Mouse (Mus musculus) hindbrain, embryonic 15.5 days (tissue): Measurements from ENCODE around the gene Fuca1. TPM values are rescaled to one million over a fixed set of nuclear protein-coding genes. Genes with fewer than 3 reads are reported as not detected.

Source experiments
- ATAC-seq: fragments of 200-750 bp; cut with Nextera tagmentation; 2 replicates; pipeline ENCODE4 v1.8.0; 2017; ENCODE audit warnings: low read depth, moderate number of reproducible peaks, moderate TSS enrichment; ENCODE audit not compliant: low FRiP score
- H3K27ac ChIP-seq: fragments of 300-500 bp; sonication (generic); replicated peaks from 2 replicates; pipeline ENCODE4 v1.5.1; 2015; ENCODE audit warnings: mild to moderate bottlenecking, inconsistent platforms
- H3K27me3 ChIP-seq: fragments of 300-500 bp; sonication (generic); 2 replicates; pipeline ENCODE4 v1.6.1; 2015; ENCODE audit warnings: control low read depth, inconsistent platforms
- H3K36me3 ChIP-seq: fragments of 300-500 bp; sonication (generic); 2 replicates; pipeline ENCODE4 v1.6.1; 2015; ENCODE audit warnings: control low read depth, inconsistent platforms
- H3K4me1 ChIP-seq: fragments of 300-500 bp; sonication (generic); replicated peaks from 2 replicates; pipeline ENCODE4 v1.6.1; 2015; ENCODE audit warnings: control low read depth, inconsistent platforms
- H3K4me2 ChIP-seq: fragments of 300-500 bp; sonication (generic); 2 replicates; pipeline ENCODE4 v1.6.1; 2015; ENCODE audit warnings: moderate library complexity, mild to moderate bottlenecking, inconsistent platforms
- H3K4me3 ChIP-seq: fragments of 300-500 bp; sonication (generic); 2 replicates; pipeline ENCODE4 v1.5.1; 2015; ENCODE audit warnings: mild to moderate bottlenecking, inconsistent platforms
- H3K9ac ChIP-seq: fragments of 300-500 bp; sonication (generic); 2 replicates; pipeline ENCODE4 v1.6.1; 2015; ENCODE audit warnings: inconsistent platforms
- H3K9me3 ChIP-seq: fragments of 300-500 bp; sonication (generic); 2 replicates; pipeline ENCODE4 v1.6.1; 2016; ENCODE audit warnings: control low read depth, inconsistent platforms
- WGBS: fragments of 180-500 bp; shearing (Covaris S2); methylation state at CpG from one replicate; pipeline ENCODE4 v1.1.7; 2015; 5-methylcytosine and 5-hydroxymethylcytosine counted together
- polyA plus RNA-seq: library from polyadenylated mRNA; unstranded; fragments of >200 nt; fragmentation: Nextera tagmentation; extraction: Ambion mirVana; gene quantifications from 2 replicates; pipeline ENCODE4 v1.2.1, GENCODE M21; 2015

The Fuca1 gene
- polyA plus RNA-seq, 1 experiment from 2014 or later: 72.8 TPM

GRCm38 (mm10) chr4:135892884-135893283 lies 27.7 kb upstream of the Fuca1 start:
- Histone ChIP-seq H3K4me3 (no peak overlapping the region), H3K36me3 (no peaks in the 10 kb centered on the region), H3K4me1 (no peaks in the 10 kb centered on the region), H3K4me2 (no peak overlapping the region), H3K9ac (no peak overlapping the region), H3K27ac (no peak overlapping the region), H3K9me3 (no peaks in the 10 kb centered on the region), H3K27me3 (no peaks in the 10 kb centered on the region)
- 63% methylated on average over 4 of the region's 4 CpGs for WGBS
- no peak for ATAC-seq

- no peaks in the 10 kb centered on the region for H3K4me1 ChIP-seq
- no peak within 1 kb of the TSS for H3K4me2 ChIP-seq
- WGBS: 54% methylated on average over 8 of the region's 8 CpGs
- no peak within 1 kb of the TSS for H3K4me3 ChIP-seq
- H3K36me3 ChIP-seq: no peaks in the 10 kb centered on the region
- H3K27me3 ChIP-seq: no peaks in the 10 kb centered on the region
- no peaks in the 10 kb centered on the region for H3K9me3 ChIP-seq
- no peak within 1 kb of the TSS for H3K9ac ChIP-seq
- no peak for ATAC-seq
- no peak within 1 kb of the TSS for H3K27ac ChIP-seq
Observed at GRCm38 (mm10) chr4:135895071-135895571, 25.4 kb upstream of the Fuca1 start, which contains the start of gene Cnr2. TSS of gene Cnr2 (plus strand) at chr4:135895394.

DNA sequence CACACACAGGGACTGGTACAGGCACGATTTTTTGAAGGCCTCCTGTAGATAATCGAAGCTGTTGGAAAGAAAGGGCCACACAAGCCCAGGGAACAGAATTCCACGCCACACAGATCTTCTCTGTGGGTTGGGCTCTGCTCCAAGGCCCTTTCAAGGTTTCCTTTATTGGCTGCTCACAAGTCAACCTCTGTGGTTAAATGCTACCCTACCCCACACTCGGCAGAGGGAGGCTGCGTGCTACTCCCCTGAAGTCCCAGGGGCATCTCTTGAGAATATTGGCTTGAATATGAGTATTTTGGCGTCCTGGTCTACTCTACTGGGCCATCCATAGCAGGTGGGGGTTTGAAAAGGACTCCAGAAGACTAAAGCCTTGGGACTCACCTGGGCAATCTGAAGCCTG lies 24.4 kb upstream of the Fuca1 start:
- no peak for ATAC-seq
- no peaks in the 10 kb centered on the region for H3K4me1 ChIP-seq
- H3K4me2 ChIP-seq: no peak overlapping the region
- H3K9me3 ChIP-seq: no peaks in the 10 kb centered on the region
- WGBS: 77% methylated on average over 6 of the region's 6 CpGs
- no peaks in the 10 kb centered on the region for H3K36me3 ChIP-seq
- no peak overlapping the region for H3K27ac ChIP-seq
- H3K9ac ChIP-seq: no peak overlapping the region
- no peaks in the 10 kb centered on the region for H3K27me3 ChIP-seq
- H3K4me3 ChIP-seq: no peak overlapping the region

DNA sequence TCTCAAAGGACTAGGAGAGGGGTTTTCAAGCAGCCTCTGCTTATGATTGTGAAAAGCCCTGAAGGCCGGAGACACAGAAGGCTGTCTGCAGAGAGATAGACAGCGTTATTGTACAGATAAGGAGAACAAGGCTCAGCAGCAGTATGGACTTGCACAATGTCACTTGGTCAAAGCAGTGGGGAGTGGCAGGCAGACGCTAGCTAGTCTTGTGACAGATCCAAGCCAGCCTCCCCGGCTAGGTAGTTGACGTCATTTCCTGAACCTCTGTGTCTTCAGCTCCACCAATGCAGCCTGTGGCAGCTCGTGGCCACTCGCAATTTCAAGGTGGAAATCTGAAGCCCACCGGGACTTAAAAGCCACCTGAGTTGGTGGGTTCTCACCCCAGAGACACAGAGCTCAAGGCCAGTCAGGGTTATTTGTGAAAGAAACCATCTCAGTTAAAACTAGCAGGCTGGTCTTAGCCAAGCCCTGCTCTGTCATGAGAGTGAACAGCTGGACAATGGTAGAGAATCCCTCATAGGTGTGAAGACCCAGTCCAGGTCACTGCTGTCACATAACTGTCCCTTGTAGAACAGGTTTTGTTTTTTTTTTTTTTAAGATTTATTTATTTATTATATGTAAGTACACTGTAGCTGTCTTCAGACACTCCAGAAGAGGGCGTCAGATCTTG lies 22.0 kb upstream of the Fuca1 start:
- H3K36me3 ChIP-seq: no peaks in the 10 kb centered on the region
- H3K27ac ChIP-seq: no peak overlapping the region
- no peak for ATAC-seq
- no peak overlapping the region for H3K4me2 ChIP-seq
- H3K27me3 ChIP-seq: no peaks in the 10 kb centered on the region
- no peaks in the 10 kb centered on the region for H3K9me3 ChIP-seq
- no peak overlapping the region for H3K4me3 ChIP-seq
- no peak overlapping the region for H3K9ac ChIP-seq
- H3K4me1 ChIP-seq: no peaks in the 10 kb centered on the region
- WGBS: 90% methylated on average over 9 of the region's 9 CpGs

- Histone ChIP-seq H3K27me3 (no peaks in the 10 kb centered on the region), H3K4me2 (no peak overlapping the region), H3K4me1 (no peaks in the 10 kb centered on the region), H3K9me3 (no peaks in the 10 kb centered on the region), H3K4me3 (no peak overlapping the region), H3K9ac (no peak overlapping the region), H3K36me3 (no peaks in the 10 kb centered on the region), H3K27ac (no peak overlapping the region)
- ATAC-seq: no peak
- WGBS: 87% methylated on average over 7 of the region's 7 CpGs
Observed at GRCm38 (mm10) chr4:135899050-135899448, 21.5 kb upstream of the Fuca1 start.

DNA sequence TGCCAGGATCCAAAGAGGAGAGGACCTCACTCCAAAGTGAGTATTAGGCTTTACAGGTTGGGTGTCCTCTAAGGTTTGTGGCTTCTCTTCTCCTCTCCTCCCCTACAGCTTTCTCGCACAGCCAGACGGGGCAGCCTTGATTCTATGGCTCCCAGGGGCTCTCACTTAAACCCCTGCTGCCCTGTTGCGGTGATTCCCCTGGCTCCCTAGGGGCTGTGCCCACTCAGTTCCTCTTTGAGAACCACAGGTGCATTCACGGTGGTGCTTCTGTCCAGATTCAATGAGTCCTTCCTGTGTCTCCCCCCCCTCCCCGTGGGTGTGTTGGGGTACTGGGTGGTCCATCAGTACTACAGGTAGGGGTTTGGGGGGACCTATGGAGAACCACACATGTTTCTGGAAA lies 20.5 kb upstream of the Fuca1 start:
- no peaks in the 10 kb centered on the region for H3K27me3 ChIP-seq
- ATAC-seq: no peak
- no peak overlapping the region for H3K9ac ChIP-seq
- 84% methylated on average over 5 of the region's 5 CpGs for WGBS
- no peak overlapping the region for H3K27ac ChIP-seq
- no peak overlapping the region for H3K4me2 ChIP-seq
- H3K4me1 ChIP-seq: no peaks in the 10 kb centered on the region
- no peaks in the 10 kb centered on the region for H3K36me3 ChIP-seq
- H3K4me3 ChIP-seq: no peak overlapping the region
- no peaks in the 10 kb centered on the region for H3K9me3 ChIP-seq

DNA sequence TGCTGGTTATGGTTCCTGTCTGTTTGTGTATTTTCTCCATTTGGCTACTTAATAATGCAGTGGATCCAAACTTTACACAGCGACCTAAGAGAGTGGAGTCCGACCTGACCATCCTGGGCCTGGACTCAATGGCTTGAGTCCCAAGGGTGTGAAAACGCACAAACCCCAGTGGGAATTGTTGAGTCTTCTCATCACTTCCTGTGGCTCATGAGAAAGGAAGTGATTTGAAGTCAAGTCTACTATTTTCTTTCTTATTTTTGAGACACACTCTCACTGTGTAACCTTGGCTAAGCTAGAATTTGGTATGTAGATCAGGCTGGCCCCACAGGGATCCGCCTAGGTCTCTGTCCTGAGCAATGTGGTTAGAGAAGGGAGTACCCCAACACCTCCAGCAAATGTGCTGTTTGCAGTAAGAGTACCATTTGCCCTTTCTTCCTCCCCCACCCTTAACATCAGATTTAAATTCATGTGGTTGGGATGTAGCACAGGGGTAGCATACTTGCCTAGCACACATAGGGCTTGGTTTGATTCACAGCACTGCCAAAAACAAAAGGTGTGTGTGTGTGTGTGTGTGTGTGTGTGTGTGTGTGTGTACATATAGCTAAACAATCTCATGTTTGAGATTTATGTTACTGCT lies 17.8 kb upstream of the Fuca1 start:
- Histone ChIP-seq H3K9ac (no peak overlapping the region), H3K36me3 (no peaks in the 10 kb centered on the region), H3K27me3 (no peaks in the 10 kb centered on the region), H3K4me1 (no peaks in the 10 kb centered on the region), H3K9me3 (no peaks in the 10 kb centered on the region), H3K4me2 (no peak overlapping the region), H3K27ac (no peak overlapping the region), H3K4me3 (no peak overlapping the region)
- 85% methylated on average over 4 of the region's 4 CpGs for WGBS
- ATAC-seq: no peak

DNA sequence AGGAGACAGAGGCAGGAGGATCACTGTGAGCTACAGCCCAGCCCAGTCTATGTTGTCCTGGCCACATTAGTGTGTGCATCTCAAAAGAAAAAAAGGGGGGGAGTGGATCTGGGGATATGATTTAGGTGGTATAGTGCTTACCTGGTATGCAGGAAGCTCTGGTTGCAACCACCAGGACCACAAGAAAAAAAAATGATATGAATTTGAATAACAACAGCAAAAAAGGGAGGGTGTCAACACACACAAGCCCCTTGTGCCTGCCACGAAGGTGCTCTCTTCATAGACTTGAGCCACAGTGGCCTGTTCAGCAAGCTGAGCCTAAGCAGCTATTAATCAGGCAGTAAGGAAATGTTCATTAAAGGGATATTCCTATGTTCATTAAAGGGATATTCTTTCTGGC lies 15.7 kb upstream of the Fuca1 start:
- 52% methylated on average over 1 of the region's 1 CpGs for WGBS

GRCm38 (mm10) chr4:135906633-135907032 lies 13.9 kb upstream of the Fuca1 start:
- Histone ChIP-seq H3K9me3 (no peaks in the 10 kb centered on the region), H3K27me3 (no peaks in the 10 kb centered on the region), H3K4me3 (no peak overlapping the region), H3K4me1 (no peaks in the 10 kb centered on the region), H3K36me3 (no peaks in the 10 kb centered on the region), H3K4me2 (no peak overlapping the region), H3K9ac (no peak overlapping the region), H3K27ac (no peak overlapping the region)
- no peak for ATAC-seq
- 90% methylated on average over 3 of the region's 3 CpGs for WGBS

More for the DNA sequence above, 15.7 kb upstream of the Fuca1 start:
- Histone ChIP-seq H3K9ac (no peak overlapping the region), H3K4me1 (no peaks in the 10 kb centered on the region), H3K27me3 (no peaks in the 10 kb centered on the region), H3K4me2 (no peak overlapping the region), H3K9me3 (no peaks in the 10 kb centered on the region), H3K27ac (no peak overlapping the region), H3K36me3 (no peaks in the 10 kb centered on the region), H3K4me3 (no peak overlapping the region)
- ATAC-seq: no peak

- 78% methylated on average over 13 of the region's 13 CpGs for WGBS
- H3K27ac ChIP-seq: no peak overlapping the region
- H3K9ac ChIP-seq: no peak overlapping the region
- no peak for ATAC-seq
- H3K4me2 ChIP-seq: no peak overlapping the region
- no peaks in the 10 kb centered on the region for H3K9me3 ChIP-seq
- H3K4me1 ChIP-seq: peaks cover 9% of the 10 kb centered on the region
- H3K4me3 ChIP-seq: no peak overlapping the region
- no peaks in the 10 kb centered on the region for H3K27me3 ChIP-seq
- no peaks in the 10 kb centered on the region for H3K36me3 ChIP-seq
Observed at GRCm38 (mm10) chr4:135909326-135910066, 11.0 kb upstream of the Fuca1 start.

DNA sequence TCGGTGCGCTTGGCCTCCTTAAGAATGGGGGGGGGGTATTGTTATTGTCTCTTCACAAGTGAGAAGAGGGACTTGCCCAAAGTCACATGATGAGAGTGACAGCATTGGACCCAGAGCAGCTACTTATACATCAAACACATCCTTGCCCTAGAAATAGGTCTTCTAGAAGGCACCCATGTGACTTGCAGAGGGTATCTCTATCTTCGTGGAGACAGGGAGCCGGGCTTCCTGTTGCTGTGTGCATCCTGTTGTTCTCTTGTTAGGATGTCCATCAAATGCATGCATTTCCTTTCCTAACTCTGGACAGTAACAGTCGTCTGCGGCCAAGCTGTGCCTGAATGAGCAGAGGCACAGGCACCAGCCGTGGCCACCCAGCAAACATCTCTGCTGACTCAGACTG lies 9.0 kb upstream of the Fuca1 start:
- Histone ChIP-seq H3K9me3 (no peaks in the 10 kb centered on the region), H3K36me3 (no peaks in the 10 kb centered on the region), H3K4me1 (peaks cover 9% of the 10 kb centered on the region), H3K27me3 (no peaks in the 10 kb centered on the region), H3K4me2 (no peak overlapping the region), H3K4me3 (no peak overlapping the region), H3K27ac (no peak overlapping the region), H3K9ac (no peak overlapping the region)
- no peak for ATAC-seq
- WGBS: 68% methylated on average over 7 of the region's 7 CpGs

GRCm38 (mm10) chr4:135912164-135912563 lies 8.4 kb upstream of the Fuca1 start:
- peaks cover 9% of the 10 kb centered on the region for H3K4me1 ChIP-seq
- H3K4me3 ChIP-seq: no peak overlapping the region
- no peak overlapping the region for H3K9ac ChIP-seq
- peak overlapping the region; percentile 38; the same call in 1 of the 2 replicates for H3K27ac ChIP-seq
- H3K36me3 ChIP-seq: no peaks in the 10 kb centered on the region
- no peak for ATAC-seq
- 52% methylated on average over 3 of the region's 3 CpGs for WGBS
- H3K27me3 ChIP-seq: no peaks in the 10 kb centered on the region
- H3K4me2 ChIP-seq: no peak overlapping the region
- no peaks in the 10 kb centered on the region for H3K9me3 ChIP-seq
